8 mouse cellular contexts compared by ENCODE assay signal in the genomic region with DNA sequence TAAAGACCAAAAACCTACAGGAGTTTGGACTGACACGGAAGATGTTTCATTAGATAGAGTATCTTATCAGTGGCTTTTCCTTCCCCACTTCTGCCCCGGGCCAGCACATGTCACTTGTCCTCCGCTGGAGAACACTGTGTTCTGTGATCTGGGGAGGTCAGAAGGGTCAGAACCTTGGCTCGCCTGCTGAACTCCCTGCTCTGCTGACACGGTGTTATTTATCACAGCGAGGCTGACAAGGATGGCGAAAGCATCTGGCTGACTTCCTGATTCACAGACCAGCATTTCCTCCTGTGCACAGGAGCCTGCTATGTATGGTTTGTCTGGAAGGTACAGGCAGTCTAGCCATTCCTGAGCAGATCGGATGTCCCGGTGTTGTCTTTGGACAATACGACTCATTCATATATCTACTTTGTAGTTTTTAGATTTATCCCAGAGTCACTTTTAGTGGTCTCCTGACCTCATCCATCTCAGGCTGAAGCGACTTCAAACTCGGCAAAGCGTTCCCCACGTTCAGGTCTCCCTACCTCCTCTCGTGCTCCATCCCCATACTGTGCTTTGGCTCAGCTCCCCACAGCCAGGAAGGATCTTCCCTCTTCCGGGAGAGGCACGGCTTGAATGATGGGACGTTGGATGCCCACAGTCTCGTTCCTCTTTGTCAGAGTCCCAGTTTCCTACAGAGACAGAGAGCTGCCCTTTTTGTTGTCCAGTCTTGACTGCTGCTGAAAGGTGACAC.
A peak's percentile ranks its signal among the peaks of the same experiment; 100 is the strongest.
DNase-seq lines count a peak whose midpoint lies in the region; ATAC-seq and TF ChIP-seq lines count a peak whose summit lies in the region.

No protein-coding gene starts in this region.

- no peaks in the 10 kb centered on the region for H3K27me3 ChIP-seq in kidney, postnatal 0 days (ENCODE audit: insufficient read depth, low read length)
- H3K27me3 ChIP-seq in midbrain, embryonic 16.5 days (ENCODE audit: control insufficient read depth, insufficient read depth, low read depth, low read length) = no peaks in the 10 kb centered on the region

- H3K4me2 ChIP-seq in kidney, postnatal 0 days (ENCODE audit: low read length) = 0 out of 2 replicates have a peak overlapping the region, but pooled peaks have one; percentile 1
- no peak overlapping the region for H3K4me2 ChIP-seq in midbrain, embryonic 16.5 days (ENCODE audit: low read length)

- no peaks in the 10 kb centered on the region for H3K36me3 ChIP-seq in kidney, postnatal 0 days (ENCODE audit: insufficient read depth, low read length)
- H3K36me3 ChIP-seq in midbrain, embryonic 16.5 days (ENCODE audit: control insufficient read depth, insufficient read depth, low read length) = no peaks in the 10 kb centered on the region

- WGBS in kidney, postnatal 0 days = 9% methylated on average over 19 of the region's 19 CpGs
- WGBS in midbrain, embryonic 16.5 days = 71% methylated on average over 19 of the region's 19 CpGs

- H3K9me3 ChIP-seq in kidney, postnatal 0 days (replicated peaks; ENCODE audit: low read length) = no peaks in the 10 kb centered on the region
- H3K9me3 ChIP-seq in midbrain, embryonic 16.5 days (replicated peaks; ENCODE audit: control insufficient read depth, low read length, poor library complexity, severe bottlenecking) = no peaks in the 10 kb centered on the region

- peak; percentile 68 for DNase-seq in 3T3-L1 (ENCODE audit: low read depth, low spot score)
- DNase-seq in adrenal gland, adult 2 months = peak; percentile 90
- peak; percentile 77 to 81 for DNase-seq in heart, adult 9 months (ENCODE audit: low spot score in 2 of 2)
- peak; percentile 63 for DNase-seq in kidney, postnatal 0 days (ENCODE audit: low spot score)
- no peak for DNase-seq in right cerebral cortex, postnatal 14 days
- no peak for DNase-seq in T-cell, adult 2 months (ENCODE audit: low spot score)

- no peak overlapping the region for H3K4me3 ChIP-seq in kidney, postnatal 0 days (replicated peaks; ENCODE audit: low read depth, low read length)
- H3K4me3 ChIP-seq in midbrain, embryonic 16.5 days (ENCODE audit: low read depth, low read length) = no peak overlapping the region

- H3K4me1 ChIP-seq in kidney, postnatal 0 days (replicated peaks; ENCODE audit: insufficient read depth, low read length) = no peaks in the 10 kb centered on the region
- H3K4me1 ChIP-seq in midbrain, embryonic 16.5 days (ENCODE audit: control insufficient read depth, insufficient read depth, low read length) = peaks cover 2% of the 10 kb centered on the region; the same call in 1 of the 2 replicates

- H3K27ac ChIP-seq in kidney, postnatal 0 days = no peak overlapping the region
- no peak overlapping the region for H3K27ac ChIP-seq in midbrain, embryonic 16.5 days (ENCODE audit: low read length)

- no peak overlapping the region for H3K9ac ChIP-seq in kidney, postnatal 0 days (ENCODE audit: low read depth, low read length)
- no peak overlapping the region for H3K9ac ChIP-seq in midbrain, embryonic 16.5 days (ENCODE audit: low read depth, low read length)

- ATAC-seq in kidney, postnatal 0 days (replicated peaks; ENCODE audit: low FRiP score, low read depth) = peak; percentile 67; the same call in 1 of the 2 replicates
- peak; percentile 57 for ATAC-seq in megakaryocyte progenitor cell, adult 5-6 weeks (replicated peaks; ENCODE audit: poor library complexity)
- ATAC-seq in midbrain, embryonic 16.5 days = no peak

- TF ChIP-seq CTCF in kidney, postnatal 0 days (IDR thresholded peaks at IDR 0.05; ENCODE audit: low read depth) = no peak

Comparison
In these comparisons a context has a peak if more than half of its experiments do, and no peak if none do; other contexts are left out.
1. DNase-seq: peak in 3T3-L1 (single experiment), adrenal gland, adult 2 months (single experiment), heart, adult 9 months (2 of 2) and kidney, postnatal 0 days (single experiment); none in right cerebral cortex, postnatal 14 days (single experiment) and T-cell, adult 2 months (single experiment).